Mouse (Mus musculus): ENCODE results near the gene Smyd3.

Smyd3 gene

GRCm38 (mm10) chr1:179013021-179013420, 504.8 kb downstream of the Smyd3 start:
- no peak for DNase-seq (ENCODE audit: low read depth)

GRCm38 (mm10) chr1:179012273-179012672, 505.6 kb downstream of the Smyd3 start:
- DNase-seq (ENCODE audit: low read depth), result peak; percentile 66

- peak; percentile 61 for DNase-seq (ENCODE audit: low read depth)
These were observed 507.1 kb downstream of the Smyd3 start for GRCm38 (mm10) chr1:179010756-179011155.

GRCm38 (mm10) chr1:179009911-179010310, 507.9 kb downstream of the Smyd3 start:
- no peak for DNase-seq (ENCODE audit: low read depth)

GRCm38 (mm10) chr1:179004133-179004866, 513.5 kb downstream of the Smyd3 start:
- DNase-seq (ENCODE audit: low read depth), result no peak

- no peak for DNase-seq (ENCODE audit: low read depth)
These were observed 514.3 kb downstream of the Smyd3 start for GRCm38 (mm10) chr1:179003406-179004132.

GRCm38 (mm10) chr1:178999876-179000528, 517.8 kb downstream of the Smyd3 start:
- peak; percentile 71 for DNase-seq (ENCODE audit: low read depth)

GRCm38 (mm10) chr1:178997870-178998269, 520.0 kb downstream of the Smyd3 start:
- no peak for DNase-seq (ENCODE audit: low read depth)

GRCm38 (mm10) chr1:178994263-178994662, 523.6 kb downstream of the Smyd3 start:
- no peak for DNase-seq (ENCODE audit: low read depth)

GRCm38 (mm10) chr1:178992503-178992902, 525.3 kb downstream of the Smyd3 start:
- no peak for DNase-seq (ENCODE audit: low read depth)

GRCm38 (mm10) chr1:178991470-178991869, 526.4 kb downstream of the Smyd3 start:
- DNase-seq (ENCODE audit: low read depth), result no peak

GRCm38 (mm10) chr1:178991045-178991444, 526.8 kb downstream of the Smyd3 start:
- DNase-seq (ENCODE audit: low read depth), result no peak

GRCm38 (mm10) chr1:178989485-178989884, 528.4 kb downstream of the Smyd3 start:
- no peak for DNase-seq (ENCODE audit: low read depth)

- DNase-seq (ENCODE audit: low read depth), result no peak
These were observed 529.7 kb downstream of the Smyd3 start for GRCm38 (mm10) chr1:178988176-178988575.

- DNase-seq (ENCODE audit: low read depth), result no peak
These were observed 536.2 kb downstream of the Smyd3 start for GRCm38 (mm10) chr1:178981641-178982040.

- DNase-seq (ENCODE audit: low read depth), result no peak
These were observed 537.7 kb downstream of the Smyd3 start for GRCm38 (mm10) chr1:178980185-178980584.

- no peak for DNase-seq (ENCODE audit: low read depth)
These were observed 539.1 kb downstream of the Smyd3 start for GRCm38 (mm10) chr1:178978617-178979245.

- DNase-seq (ENCODE audit: low read depth), result no peak
These were observed 545.8 kb downstream of the Smyd3 start for GRCm38 (mm10) chr1:178972055-178972454.

- DNase-seq (ENCODE audit: low read depth), result no peak
These were observed 556.2 kb downstream of the Smyd3 start for GRCm38 (mm10) chr1:178961661-178962060.

GRCm38 (mm10) chr1:178960015-178960559, 557.8 kb downstream of the Smyd3 start:
- DNase-seq (ENCODE audit: low read depth), result peak; percentile 90

- DNase-seq (ENCODE audit: low read depth), result no peak
These were observed 559.2 kb downstream of the Smyd3 start for GRCm38 (mm10) chr1:178958641-178959040.

GRCm38 (mm10) chr1:178952910-178953309, 564.9 kb downstream of the Smyd3 start:
- DNase-seq (ENCODE audit: low read depth), result no peak
